Mouse (Mus musculus) neural tube, embryonic 13.5 days (tissue): ENCODE measurements around the gene Smpdl3b. TPM values are rescaled to one million over a fixed set of nuclear protein-coding genes. Genes with fewer than 3 reads are reported as not detected.

Experiments
- ATAC-seq: fragments of 200-750 bp; cut with Nextera tagmentation; 2 replicates; pipeline ENCODE4 v1.8.0; 2017; ENCODE audit warnings: low read depth, mild to moderate bottlenecking, moderate TSS enrichment, moderate library complexity
- H3K27ac ChIP-seq: fragments of 300-500 bp; sonication (generic); replicated peaks from 2 replicates; pipeline ENCODE4 v1.5.1; 2015; ENCODE audit warnings: moderate library complexity, mild to moderate bottlenecking, inconsistent platforms
- H3K27me3 ChIP-seq: fragments of 300-500 bp; sonication (generic); 2 replicates; pipeline ENCODE4 v1.6.1; 2015; ENCODE audit warnings: mild to moderate bottlenecking, inconsistent platforms
- H3K36me3 ChIP-seq: fragments of 300-500 bp; sonication (generic); 2 replicates; pipeline ENCODE4 v1.6.1; 2015; ENCODE audit warnings: mild to moderate bottlenecking, inconsistent platforms
- H3K4me1 ChIP-seq: fragments of 300-500 bp; sonication (generic); replicated peaks from 2 replicates; pipeline ENCODE4 v1.6.1; 2015; ENCODE audit warnings: inconsistent platforms
- H3K4me2 ChIP-seq: fragments of 300-500 bp; sonication (generic); 2 replicates; pipeline ENCODE4 v1.6.1; 2015; ENCODE audit warnings: inconsistent platforms, mild to moderate bottlenecking, moderate library complexity
- H3K4me3 ChIP-seq: fragments of 300-500 bp; sonication (generic); 2 replicates; pipeline ENCODE4 v1.5.1; 2015; ENCODE audit warnings: mild to moderate bottlenecking, inconsistent platforms
- H3K9ac ChIP-seq: fragments of 300-500 bp; sonication (generic); 2 replicates; pipeline ENCODE4 v1.6.1; 2015; ENCODE audit warnings: moderate library complexity, mild to moderate bottlenecking, inconsistent platforms
- H3K9me3 ChIP-seq: fragments of 300-500 bp; sonication (generic); 2 replicates; pipeline ENCODE4 v1.6.1; 2016; ENCODE audit warnings: inconsistent platforms
- WGBS: fragments of 180-500 bp; shearing (Covaris S2); methylation state at CpG from one replicate; pipeline ENCODE4 v1.1.7; 2015; 5-methylcytosine and 5-hydroxymethylcytosine counted together
- polyA plus RNA-seq: library from polyadenylated mRNA; unstranded; fragments of >200 nt; fragmentation: Nextera tagmentation; extraction: Ambion mirVana; gene quantifications from 2 replicates; pipeline ENCODE4 v1.2.1, GENCODE M21; 2015

Smpdl3b gene
- polyA plus RNA-seq, 1 experiment from 2014 or later: 0.53 TPM

GRCm38 (mm10) chr4:132718251-132718650, 38.8 kb downstream of the Smpdl3b start:
- Histone ChIP-seq H3K27ac (no peak overlapping the region), H3K9me3 (no peaks in the 10 kb centered on the region), H3K36me3 (peaks cover 78% of the 10 kb centered on the region), H3K9ac (no peak overlapping the region), H3K27me3 (no peaks in the 10 kb centered on the region), H3K4me1 (no peaks in the 10 kb centered on the region), H3K4me2 (no peak overlapping the region), H3K4me3 (no peak overlapping the region)
- 94% methylated on average over 1 of the region's 1 CpGs for WGBS
- no peak for ATAC-seq

GRCm38 (mm10) chr4:132713181-132713580, 43.9 kb downstream of the Smpdl3b start:
- no peak overlapping the region for H3K4me2 ChIP-seq

GRCm38 (mm10) chr4:132706885-132707284, 50.2 kb downstream of the Smpdl3b start:
- Histone ChIP-seq H3K27me3 (no peaks in the 10 kb centered on the region), H3K9ac (no peak overlapping the region), H3K9me3 (no peaks in the 10 kb centered on the region), H3K27ac (no peak overlapping the region), H3K36me3 (peaks cover 89% of the 10 kb centered on the region), H3K4me3 (no peak overlapping the region), H3K4me2 (no peak overlapping the region), H3K4me1 (no peaks in the 10 kb centered on the region)
- WGBS: 93% methylated on average over 8 of the region's 8 CpGs
- no peak for ATAC-seq

More at GRCm38 (mm10) chr4:132713181-132713580, 43.9 kb downstream of the Smpdl3b start:
- WGBS: 96% methylated on average over 7 of the region's 7 CpGs
- H3K36me3 ChIP-seq: peaks cover 73% of the 10 kb centered on the region
- no peak overlapping the region for H3K27ac ChIP-seq
- no peak for ATAC-seq
- no peaks in the 10 kb centered on the region for H3K9me3 ChIP-seq
- H3K9ac ChIP-seq: no peak overlapping the region
- no peaks in the 10 kb centered on the region for H3K4me1 ChIP-seq
- no peak overlapping the region for H3K4me3 ChIP-seq
- H3K27me3 ChIP-seq: no peaks in the 10 kb centered on the region

GRCm38 (mm10) chr4:132702076-132702475, 55.0 kb downstream of the Smpdl3b start:
- Histone ChIP-seq H3K36me3 (peaks cover 84% of the 10 kb centered on the region), H3K9me3 (no peaks in the 10 kb centered on the region), H3K4me1 (no peaks in the 10 kb centered on the region), H3K27ac (no peak overlapping the region), H3K27me3 (no peaks in the 10 kb centered on the region), H3K4me2 (no peak overlapping the region), H3K9ac (no peak overlapping the region), H3K4me3 (no peak overlapping the region)
- over 99% methylated on average over 5 of the region's 5 CpGs for WGBS
- no peak for ATAC-seq

GRCm38 (mm10) chr4:132693366-132693765, 63.7 kb downstream of the Smpdl3b start:
- no peak overlapping the region for H3K4me3 ChIP-seq
- no peaks in the 10 kb centered on the region for H3K4me1 ChIP-seq
- H3K36me3 ChIP-seq: peaks cover 58% of the 10 kb centered on the region
- no peak overlapping the region for H3K4me2 ChIP-seq
- H3K9me3 ChIP-seq: no peaks in the 10 kb centered on the region
- no peaks in the 10 kb centered on the region for H3K27me3 ChIP-seq
- no peak for ATAC-seq
- WGBS: 93% methylated on average over 3 of the region's 3 CpGs
- H3K9ac ChIP-seq: no peak overlapping the region
- H3K27ac ChIP-seq: no peak overlapping the region

- peaks cover 53% of the 10 kb centered on the region for H3K36me3 ChIP-seq
- H3K27me3 ChIP-seq: no peaks in the 10 kb centered on the region
- ATAC-seq: no peak
- H3K4me1 ChIP-seq: no peaks in the 10 kb centered on the region
- H3K9ac ChIP-seq: no peak overlapping the region
- no peak overlapping the region for H3K4me3 ChIP-seq
- no peak overlapping the region for H3K27ac ChIP-seq
- no peak overlapping the region for H3K4me2 ChIP-seq
- no peaks in the 10 kb centered on the region for H3K9me3 ChIP-seq
- WGBS: 87% methylated on average over 2 of the region's 2 CpGs
These were observed 67.4 kb downstream of the Smpdl3b start for GRCm38 (mm10) chr4:132689634-132690033.

Other genes with a start within 250 kb of the Smpdl3b start
- gene Sesn2, start 246.8 kb downstream of the Smpdl3b start, polyA plus RNA-seq: 6.8 and 8.5 TPM in 2 replicates
- gene Atpif1, start 223.6 kb downstream of the Smpdl3b start, polyA plus RNA-seq: 1,393 and 1,600 TPM in 2 replicates
- gene Dnajc8, start 221.7 kb downstream of the Smpdl3b start, polyA plus RNA-seq: 150 and 158 TPM in 2 replicates
- 0.80 TPM in 2 replicates for gene Ptafr, start 193.2 kb downstream of the Smpdl3b start, polyA plus RNA-seq
- 14.3 and 21.7 TPM in 2 replicates for gene Eya3, start 118.3 kb downstream of the Smpdl3b start, polyA plus RNA-seq
- gene Xkr8, start 24.7 kb downstream of the Smpdl3b start, polyA plus RNA-seq: 3.6 and 5.6 TPM in 2 replicates
- 35.4 and 45.3 TPM in 2 replicates for gene Rpa2, start 11.1 kb upstream of the Smpdl3b start, polyA plus RNA-seq
- gene Themis2, start 39.1 kb upstream of the Smpdl3b start, polyA plus RNA-seq: 0.47 and 0.90 TPM in 2 replicates
- gene Ppp1r8, start 85.9 kb upstream of the Smpdl3b start, polyA plus RNA-seq: 44.8 and 49.5 TPM in 2 replicates
- 134 and 143 TPM in 2 replicates for gene Stx12, start 127.3 kb upstream of the Smpdl3b start, polyA plus RNA-seq
- gene Fam76a, start 165.3 kb upstream of the Smpdl3b start, polyA plus RNA-seq: 37.0 and 46.0 TPM in 2 replicates
- gene Fgr, start 216.8 kb upstream of the Smpdl3b start, polyA plus RNA-seq: not detected in 2 replicates